Mouse (Mus musculus) forebrain, postnatal 0 days (tissue): Measurements from ENCODE around the gene Cramp1l. TPM values are rescaled to one million over a fixed set of nuclear protein-coding genes. Genes with fewer than 3 reads are reported as not detected.
"Not testable (repeated sequence)": the region's sequence is repeated elsewhere in the genome, so short reads cannot be mapped to it uniquely, and the experiment has no call there.

ENCODE experiments used
- ATAC-seq: fragments of 200-750 bp; cut with Nextera tagmentation; 2 replicates; pipeline ENCODE4 v1.8.0; 2017; ENCODE audit warnings: mild to moderate bottlenecking, moderate library complexity
- DNase-seq: peaks from one replicate; pipeline ENCODE4 v3.0.0-alpha.2; 2015
- H3K27ac ChIP-seq: fragments of 300-500 bp; sonication (generic); 2 replicates; pipeline ENCODE4 v1.5.1; 2014; ENCODE audit warnings: low read depth, mild to moderate bottlenecking, antibody characterized with exemption, low read length, moderate library complexity, mixed read lengths
- H3K27me3 ChIP-seq: fragments of 300-500 bp; sonication (generic); 2 replicates; pipeline ENCODE4 v1.6.1; 2014; ENCODE audit warnings: mild to moderate bottlenecking, low read length, mixed read lengths; ENCODE audit not compliant: insufficient read depth
- H3K36me3 ChIP-seq: fragments of 300-500 bp; sonication (generic); 2 replicates; pipeline ENCODE4 v1.6.1; 2014; ENCODE audit warnings: mild to moderate bottlenecking, moderate library complexity; ENCODE audit not compliant: insufficient read depth
- H3K4me1 ChIP-seq: fragments of 300-500 bp; sonication (generic); 2 replicates; pipeline ENCODE4 v1.6.1; 2014; ENCODE audit warnings: antibody characterized with exemption; ENCODE audit not compliant: insufficient read depth
- H3K4me2 ChIP-seq: fragments of 300-500 bp; sonication (generic); 2 replicates; pipeline ENCODE4 v1.6.1; 2014; ENCODE audit warnings: low read depth, mild to moderate bottlenecking, moderate library complexity
- H3K4me3 ChIP-seq: fragments of 300-500 bp; sonication (generic); 2 replicates; pipeline ENCODE4 v1.5.1; 2014; ENCODE audit warnings: low read depth, low read length, mixed read lengths
- H3K9ac ChIP-seq: fragments of 300-500 bp; sonication (generic); 2 replicates; pipeline ENCODE4 v1.6.1; 2014; ENCODE audit warnings: mild to moderate bottlenecking
- H3K9me3 ChIP-seq: fragments of 300-500 bp; sonication (generic); 2 replicates; pipeline ENCODE4 v1.6.1; 2016; ENCODE audit warnings: low read length
- CTCF ChIP-seq: sonication (generic); IDR thresholded peaks from 2 replicates; pipeline ENCODE4 v1.5.1; 2016; ENCODE audit warnings: antibody characterized with exemption, control low read depth, low read depth
- WGBS: fragments of 180-500 bp; shearing (Covaris S2); extraction: QIAGEN DNeasy Blood & Tissue Kit; methylation state at CpG from one replicate; pipeline ENCODE4 v1.1.7; 2014; 5-methylcytosine and 5-hydroxymethylcytosine counted together
- polyA plus RNA-seq: library from polyadenylated mRNA; unstranded; fragments of >200 nt; fragmentation: Nextera tagmentation; extraction: Ambion mirVana; gene quantifications from 2 replicates; pipeline ENCODE4 v1.2.1, GENCODE M21; 2015
- total RNA-seq: library from RNA; depleted of rRNA; stranded (reverse); fragments of >200 nt; gene quantifications from 2 replicates; pipeline ENCODE4 v1.2.3, GENCODE M21; 2014

Cramp1l gene
- total and polyA plus RNA-seq, 2 experiments from 2014 or later: 2.9 to 21.5 TPM

DNA sequence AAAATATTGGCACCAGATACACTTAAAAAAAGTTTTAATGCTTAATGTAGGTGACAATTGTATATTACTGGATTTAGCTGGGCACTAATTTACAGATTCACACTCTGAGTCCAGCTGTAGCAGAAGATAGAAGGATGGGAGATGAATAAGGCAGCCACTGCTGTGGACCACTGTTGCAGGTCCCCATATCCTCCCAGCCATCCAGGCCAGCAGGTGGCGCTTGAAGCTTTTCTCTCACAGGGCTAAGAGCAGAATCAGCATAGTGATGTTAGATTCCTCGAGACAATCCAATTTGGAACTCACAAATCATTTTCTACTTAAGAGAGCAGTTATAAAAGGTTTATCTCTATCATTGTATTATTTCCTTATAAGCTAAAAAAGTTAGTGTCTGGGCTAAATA lies 73.1 kb downstream of the Cramp1l start:
- ATAC-seq (peak; percentile 86), DNase-seq (peak; percentile 11)
- WGBS: 13% methylated on average over 2 of the region's 2 CpGs
- peak; percentile 68 for TF ChIP-seq CTCF
- H3K9me3 ChIP-seq, H3K27ac ChIP-seq, H3K27me3 ChIP-seq, H3K4me2 ChIP-seq, H3K4me1 ChIP-seq, H3K9ac ChIP-seq, H3K4me3 ChIP-seq: not testable (repeated sequence)
- H3K36me3 ChIP-seq: peaks cover 32% of the 10 kb centered on the region

DNA sequence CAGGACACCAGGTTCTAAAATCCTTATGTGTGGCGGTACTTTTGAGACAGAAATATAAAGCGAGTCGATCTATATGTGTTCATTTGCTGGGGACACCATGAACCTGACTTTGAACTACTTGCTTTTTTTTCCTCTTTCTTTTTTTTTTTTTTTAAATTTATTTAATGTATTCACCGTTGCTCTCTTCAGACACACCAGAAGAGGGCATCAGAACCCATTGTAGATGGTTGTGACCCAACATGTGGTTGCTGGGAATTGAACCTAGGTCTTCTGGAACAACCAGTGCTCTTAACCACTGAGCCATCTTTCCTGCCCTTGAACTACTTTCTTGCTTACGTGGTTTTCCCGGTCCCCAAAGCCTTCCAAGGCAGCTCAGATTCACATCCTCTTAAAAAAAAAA lies 78.3 kb downstream of the Cramp1l start:
- TF ChIP-seq CTCF: peak; percentile 47
- 43% methylated on average over 6 of the region's 6 CpGs for WGBS

DNA sequence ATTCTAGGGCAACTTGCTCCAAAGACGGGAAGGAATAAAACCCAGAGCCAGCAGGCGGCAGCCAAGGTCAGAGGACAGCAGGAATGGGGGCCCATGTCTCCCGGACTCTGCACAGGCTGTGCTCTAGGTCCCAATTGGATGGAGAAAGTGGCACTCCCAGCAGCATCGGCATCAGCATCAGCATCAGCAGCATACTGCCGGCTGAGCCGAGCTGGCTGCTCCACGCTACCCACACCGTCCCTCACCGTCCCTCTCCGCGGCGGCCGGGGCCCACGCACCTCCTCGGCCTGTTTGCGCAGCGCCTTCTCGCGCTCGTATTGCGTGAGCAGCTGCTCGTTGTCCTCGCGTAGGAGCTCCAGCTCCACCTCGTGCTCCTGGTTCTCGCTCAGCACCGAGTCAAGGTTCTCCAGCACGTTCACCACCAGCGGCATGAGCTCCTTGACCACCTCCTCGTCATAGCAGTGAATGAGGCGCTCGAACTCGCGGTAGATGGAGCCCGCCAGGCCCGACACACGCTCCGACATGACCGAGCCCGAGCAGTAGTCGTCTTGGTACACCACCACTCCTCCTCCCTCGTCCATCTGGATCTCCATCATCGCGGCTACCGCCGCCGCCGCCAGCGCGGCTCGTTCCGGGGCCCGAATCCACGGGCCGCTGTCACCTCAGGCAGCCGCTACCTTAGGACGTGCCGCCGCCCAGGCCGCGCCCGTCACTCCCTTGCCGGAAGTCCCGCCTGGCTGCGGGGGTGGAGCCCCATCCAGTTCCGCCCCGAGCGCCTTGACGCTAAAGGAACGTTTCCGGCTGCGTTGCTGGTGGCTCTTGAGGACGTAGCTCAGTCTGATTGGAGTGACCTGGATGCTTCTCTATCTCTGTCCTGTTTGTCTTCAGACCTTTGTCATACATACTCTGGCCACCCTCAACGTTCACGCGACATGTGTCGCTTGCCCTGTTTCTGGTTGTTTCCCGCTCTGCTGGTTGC lies 79.0 kb downstream of the Cramp1l start, which contains the start of gene Mapk8ip3:
Mapk8ip3 (minus strand) TSS at position 719 of the 979 bp plus-strand sequence.
- DNase-seq (peak; percentile 95), ATAC-seq (peak; percentile 99)
- Histone ChIP-seq H3K4me1 (peaks cover 16% of the 10 kb centered on the region), H3K9me3 (no peaks in the 10 kb centered on the region), H3K27me3 (no peaks in the 10 kb centered on the region), H3K9ac (peak within 1 kb of the TSS; percentile 92), H3K4me3 (peak within 1 kb of the TSS; percentile 90), H3K4me2 (peak within 1 kb of the TSS; percentile 68), H3K36me3 (peaks cover 3% of the 10 kb centered on the region), H3K27ac (peak within 1 kb of the TSS; percentile 92)
- 2% methylated on average over 77 of the region's 78 CpGs for WGBS
- peak; percentile 24 for TF ChIP-seq CTCF

More for the DNA sequence above, 78.3 kb downstream of the Cramp1l start:
- Histone ChIP-seq H3K9me3 (no peaks in the 10 kb centered on the region), H3K27me3 (no peaks in the 10 kb centered on the region), H3K27ac (peak overlapping the region; percentile 92), H3K4me3 (peak overlapping the region; percentile 90), H3K4me2 (peak overlapping the region; percentile 68), H3K9ac (peak overlapping the region; percentile 92), H3K36me3 (peaks cover 3% of the 10 kb centered on the region), H3K4me1 (peaks cover 16% of the 10 kb centered on the region)
- DNase-seq (no peak), ATAC-seq (no peak)

DNA sequence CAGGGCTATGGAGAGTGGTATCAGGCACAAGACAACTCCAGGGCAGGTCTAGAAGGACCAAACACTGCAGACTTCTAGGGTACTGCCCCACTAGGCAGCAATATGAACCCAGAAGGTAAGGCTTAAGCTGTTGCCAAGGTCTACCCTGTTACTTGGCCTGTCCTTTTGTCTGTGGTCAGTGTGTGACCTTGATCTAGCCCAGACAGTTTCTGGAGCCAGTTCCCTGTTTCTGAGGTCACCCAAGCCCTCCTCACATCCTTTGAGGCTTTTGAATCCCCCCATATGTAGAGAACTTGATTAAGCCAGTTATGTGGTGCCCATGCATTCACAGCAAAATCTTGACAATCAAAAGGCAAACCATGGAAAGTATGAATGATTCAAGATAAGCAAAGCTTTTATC lies 79.9 kb downstream of the Cramp1l start:
- Histone ChIP-seq H3K9me3 (no peaks in the 10 kb centered on the region), H3K4me3 (peak overlapping the region; percentile 90), H3K27me3 (no peaks in the 10 kb centered on the region), H3K4me2 (peak overlapping the region; percentile 68), H3K4me1 (peaks cover 16% of the 10 kb centered on the region), H3K27ac (no peak overlapping the region), H3K9ac (peak overlapping the region; percentile 92), H3K36me3 (peaks cover 3% of the 10 kb centered on the region)
- TF ChIP-seq CTCF: no peak
- DNase-seq (no peak), ATAC-seq (no peak)

DNA sequence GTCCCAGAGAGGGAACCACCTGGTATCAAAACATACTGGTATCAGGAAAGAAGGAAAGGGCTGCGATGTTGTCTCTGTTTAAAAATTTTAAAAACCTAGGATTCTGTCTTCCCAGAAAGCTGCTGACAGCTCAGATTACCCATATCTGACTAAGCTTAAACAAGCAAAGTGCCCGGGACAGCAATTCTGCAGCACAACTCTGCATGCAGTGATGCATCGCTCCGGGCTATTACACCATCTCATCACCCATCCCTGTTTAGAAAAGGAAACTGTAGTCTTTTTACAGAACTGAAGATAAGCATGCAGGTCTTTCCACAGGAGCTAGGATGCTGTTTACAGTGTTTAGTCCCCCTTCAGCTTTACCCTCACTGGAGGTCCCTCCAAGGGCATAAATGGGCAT lies 80.7 kb downstream of the Cramp1l start:
- H3K4me3 ChIP-seq: no peak overlapping the region
- TF ChIP-seq CTCF: no peak
- 91% methylated on average over 4 of the region's 4 CpGs for WGBS
- H3K27ac ChIP-seq: no peak overlapping the region
- DNase-seq (no peak), ATAC-seq (no peak)
- H3K9ac ChIP-seq: peak overlapping the region; percentile 92
- H3K27me3 ChIP-seq: no peaks in the 10 kb centered on the region
- peaks cover 3% of the 10 kb centered on the region for H3K36me3 ChIP-seq
- H3K4me1 ChIP-seq: peaks cover 16% of the 10 kb centered on the region
- H3K9me3 ChIP-seq: no peaks in the 10 kb centered on the region
- H3K4me2 ChIP-seq: peak overlapping the region; percentile 68

DNA sequence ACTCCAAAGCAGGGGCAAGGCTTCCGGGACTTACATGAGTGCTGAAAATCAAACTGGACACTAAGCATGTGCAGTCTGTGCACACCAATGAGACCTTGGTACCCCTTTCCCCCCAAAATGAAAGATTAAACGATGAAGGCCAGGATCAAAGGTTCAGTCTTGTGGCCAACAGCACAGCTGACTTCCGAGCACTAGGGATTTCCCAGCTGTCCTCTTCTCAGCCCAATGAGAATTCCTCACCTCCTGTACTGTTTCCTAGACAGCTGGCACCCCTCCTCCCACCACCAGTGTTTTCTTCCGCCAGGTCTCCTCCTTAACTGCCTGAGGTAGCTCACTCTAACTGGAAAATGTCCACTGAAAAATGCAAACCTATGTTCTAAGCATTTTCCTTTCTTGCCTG lies 82.4 kb downstream of the Cramp1l start:
- Histone ChIP-seq H3K27me3 (no peaks in the 10 kb centered on the region), H3K36me3 (peaks cover 3% of the 10 kb centered on the region), H3K27ac (no peak overlapping the region), H3K9ac (no peak overlapping the region), H3K4me1 (peaks cover 16% of the 10 kb centered on the region), H3K4me3 (no peak overlapping the region), H3K9me3 (no peaks in the 10 kb centered on the region), H3K4me2 (no peak overlapping the region)
- DNase-seq: no peak
- TF ChIP-seq CTCF: no peak
- 81% methylated on average over 4 of the region's 4 CpGs for WGBS
- ATAC-seq: no peak

DNA sequence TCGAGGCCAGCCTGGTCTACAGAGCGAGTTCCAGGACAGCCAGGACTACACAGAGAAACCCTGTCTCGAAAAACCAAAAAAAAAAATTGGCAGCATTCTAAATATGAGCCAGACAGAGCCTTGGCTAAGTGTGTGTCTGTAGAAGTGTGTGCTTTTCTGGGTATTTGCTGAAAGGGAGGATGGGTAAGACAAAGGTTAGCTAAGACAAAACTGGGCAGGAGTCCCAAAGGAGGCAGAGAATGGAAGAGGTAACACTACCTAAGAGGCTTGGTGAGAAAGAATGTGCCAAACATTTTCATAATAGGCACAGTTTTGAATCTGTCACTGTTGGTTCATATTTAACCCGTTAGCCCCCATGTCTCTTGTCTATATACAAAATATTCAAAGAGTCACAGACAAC lies 83.2 kb downstream of the Cramp1l start:
- ATAC-seq: no peak
- 95% methylated on average over 4 of the region's 4 CpGs for WGBS
- no peak for DNase-seq
- H3K27me3 ChIP-seq: no peaks in the 10 kb centered on the region
- H3K36me3 ChIP-seq: peaks cover 8% of the 10 kb centered on the region
- no peak overlapping the region for H3K4me3 ChIP-seq
- no peak overlapping the region for H3K4me2 ChIP-seq
- no peak overlapping the region for H3K27ac ChIP-seq
- H3K9ac ChIP-seq: no peak overlapping the region
- peaks cover 16% of the 10 kb centered on the region for H3K4me1 ChIP-seq
- no peaks in the 10 kb centered on the region for H3K9me3 ChIP-seq
- TF ChIP-seq CTCF: no peak
